Mouse (Mus musculus): Measurements from ENCODE around the gene Ppil1.

DNA sequence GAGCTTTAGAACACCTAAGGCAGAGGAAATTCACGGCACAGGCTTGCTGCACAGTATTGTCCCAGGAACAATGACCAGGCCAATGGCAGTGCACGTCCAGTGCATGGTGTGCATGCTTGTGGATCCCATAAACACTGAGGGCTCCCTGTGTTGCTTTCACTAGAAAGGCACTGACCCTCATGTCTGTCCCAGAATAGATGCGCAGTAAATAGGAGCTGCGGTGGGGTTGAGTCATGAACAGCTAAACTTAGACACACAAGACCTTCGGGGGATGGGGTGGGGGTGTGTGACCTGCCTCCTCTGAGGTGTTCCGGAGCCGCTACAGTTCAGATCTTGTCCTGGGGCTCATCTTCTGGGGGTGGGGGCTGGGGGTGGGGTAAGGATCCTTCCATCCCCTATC is 57.9 kb downstream of the Ppil1 start:
- TF ChIP-seq POLR2A (IDR thresholded peaks at IDR 0.05; ENCODE audit: insufficient read length, low read depth) (no peak), MAX (IDR thresholded peaks at IDR 0.05; ENCODE audit: low read depth) (no peak)

Data from myocyte (in vitro differentiated cells).